In genomic region chr6:72677510-72678220, GRCm38 (mm10) we compare ENCODE assay signal across 7 mouse cellular contexts.
A peak's percentile ranks its signal among the peaks of the same experiment; 100 is the strongest.
DNase-seq lines count a peak whose midpoint lies in the region; ATAC-seq lines count a peak whose summit lies in the region.

No protein-coding gene starts in this region.

- peak overlapping the region; percentile 38 for H3K4me2 ChIP-seq in hindbrain, embryonic 14.5 days (replicated peaks)

- H3K36me3 ChIP-seq in hindbrain, embryonic 14.5 days (replicated peaks; ENCODE audit: control insufficient read depth, insufficient read depth): no peaks in the 10 kb centered on the region

- ATAC-seq in hindbrain, embryonic 14.5 days (ENCODE audit: low FRiP score): peak; percentile 49; the same call in 1 of the 2 replicates

- peaks cover 21% of the 10 kb centered on the region; the same call in 1 of the 2 replicates for H3K4me1 ChIP-seq in hindbrain, embryonic 14.5 days (replicated peaks; ENCODE audit: control insufficient read depth, insufficient read depth, low read length)

- no peaks in the 10 kb centered on the region for H3K27me3 ChIP-seq in hindbrain, embryonic 14.5 days (ENCODE audit: control insufficient read depth, insufficient read depth, low read length)

- no peak overlapping the region; the same call in 1 of the 2 replicates for H3K4me3 ChIP-seq in hindbrain, embryonic 14.5 days (replicated peaks; ENCODE audit: low read length)

- peak overlapping the region; percentile 35 for H3K9ac ChIP-seq in hindbrain, embryonic 14.5 days

- 9% methylated on average over 11 of the region's 11 CpGs for WGBS in hindbrain, embryonic 14.5 days

- H3K27ac ChIP-seq in hindbrain, embryonic 14.5 days: peak overlapping the region; percentile 16; the same call in 1 of the 2 replicates

- no peaks in the 10 kb centered on the region for H3K9me3 ChIP-seq in hindbrain, embryonic 14.5 days (ENCODE audit: control insufficient read depth, low read length)

- DNase-seq in ES-CJ7 (ENCODE audit: low read depth, low spot score) (peak; percentile 98), adipocyte (ENCODE audit: low spot score) (peak; percentile 44), MN1 (ENCODE audit: low spot score) (no peak)
- peak; percentile 47 for DNase-seq in hindbrain, embryonic 14.5 days (ENCODE audit: low spot score)
- peak; percentile 69 to 79 for DNase-seq in lung, postnatal 4 days
- DNase-seq in urinary bladder, postnatal 36 days (ENCODE audit: low spot score in 2 of 2): peak; percentile 65 to 67
- no peak for DNase-seq in layer of hippocampus, adult 9-10 months (ENCODE audit: low spot score)

Comparison
In these comparisons a context has a peak if more than half of its experiments do, and no peak if none do; other contexts are left out.
1. DNase-seq: peak in ES-CJ7 (single experiment), adipocyte (single experiment), hindbrain, embryonic 14.5 days (single experiment), lung, postnatal 4 days (2 of 2) and urinary bladder, postnatal 36 days (2 of 2); none in MN1 (single experiment) and layer of hippocampus, adult 9-10 months (single experiment).